Mouse (Mus musculus) kidney, adult 8-10 months (tissue): ENCODE data around the gene Prkcz.

Experiments
- DNase-seq, 2 experiments: peaks; one replicate each; pipeline ENCODE4 v3.0.0; 2022

Prkcz gene

DNA sequence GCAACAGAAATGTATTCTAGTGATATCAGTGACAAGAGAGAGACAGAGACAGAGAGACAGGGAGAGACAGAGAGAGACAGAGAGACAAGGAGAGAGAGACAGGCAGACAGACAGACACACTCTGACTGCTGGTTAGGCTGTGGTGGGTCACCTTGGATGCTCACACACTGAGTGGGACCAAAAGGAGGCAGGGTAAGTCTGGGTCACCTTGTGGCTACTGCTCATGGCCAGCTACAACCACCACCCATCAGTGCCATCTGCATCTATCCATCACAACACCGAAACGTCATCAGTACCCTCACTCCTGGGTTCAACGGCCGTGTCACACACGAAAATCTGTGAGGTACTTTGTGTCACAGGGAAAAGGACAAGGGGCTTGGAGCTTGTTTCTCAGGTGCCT lies 53.6 kb downstream of the Prkcz start:
- no peak for DNase-seq

DNA sequence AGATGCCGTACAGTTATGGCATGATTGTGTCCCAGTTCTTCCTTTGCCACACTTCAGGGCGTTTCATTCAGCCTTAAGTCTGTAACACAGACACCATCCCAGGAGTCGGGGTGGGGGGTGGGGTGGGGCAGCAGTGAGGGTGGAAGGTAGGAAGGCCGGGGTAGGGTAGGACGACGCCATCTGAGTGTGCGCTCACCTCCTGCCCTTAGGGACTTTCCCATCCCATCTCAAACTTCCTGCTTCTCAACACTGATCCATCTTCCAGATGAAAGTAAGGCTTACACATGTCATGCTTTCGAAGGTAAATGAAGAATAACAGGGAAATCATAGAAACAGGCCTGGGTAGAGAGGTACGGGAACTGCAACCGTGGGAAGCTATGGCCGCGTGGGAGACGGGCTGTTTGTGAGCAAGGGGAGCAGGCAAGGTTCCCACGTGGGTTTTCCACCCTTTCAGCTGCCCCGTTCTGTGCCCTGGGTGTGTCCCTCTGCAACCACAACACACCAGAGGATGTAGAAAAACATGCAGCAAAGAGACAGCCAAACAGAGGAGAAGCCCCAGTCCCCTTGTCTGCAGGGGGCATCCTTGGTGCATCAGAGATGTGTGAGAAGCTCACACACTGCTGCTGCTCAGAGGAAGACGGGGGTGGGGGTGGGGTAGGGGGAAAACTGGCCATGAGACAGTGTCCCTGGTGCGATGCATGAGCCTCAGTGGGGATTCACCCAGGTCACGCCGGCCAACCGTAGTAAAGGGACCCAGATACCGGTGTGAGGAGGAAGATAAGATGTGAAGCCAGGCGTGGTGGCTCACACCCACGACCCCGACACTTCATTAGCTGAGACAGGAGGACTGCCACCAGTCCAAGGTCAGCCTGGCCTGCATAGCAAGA lies 54.6 kb downstream of the Prkcz start:
- DNase-seq = no peak

DNA sequence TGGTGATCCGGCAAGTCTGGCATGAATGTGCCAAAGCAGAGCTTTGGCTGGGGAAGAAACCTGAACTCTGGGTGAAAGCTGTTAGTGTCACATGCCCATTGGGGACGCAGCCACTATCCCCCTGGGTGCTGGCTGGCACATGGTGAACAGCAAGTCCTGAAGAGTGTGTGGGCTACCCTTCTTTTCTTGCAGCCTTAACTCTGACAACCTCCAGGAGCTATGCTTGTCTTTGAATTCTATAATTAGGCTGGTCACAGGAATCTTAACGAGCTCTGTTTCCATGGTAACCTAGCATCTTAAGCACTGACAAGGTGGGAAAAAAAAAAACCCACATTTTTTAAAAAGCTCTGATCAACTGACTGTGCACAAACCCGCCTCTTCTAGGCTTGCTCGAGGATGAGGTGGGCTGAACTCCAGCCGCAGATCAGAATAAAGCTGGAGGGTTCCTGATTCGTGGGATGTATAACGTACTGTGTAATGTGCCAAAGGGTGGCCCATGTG lies 55.6 kb downstream of the Prkcz start:
- no peak for DNase-seq

DNA sequence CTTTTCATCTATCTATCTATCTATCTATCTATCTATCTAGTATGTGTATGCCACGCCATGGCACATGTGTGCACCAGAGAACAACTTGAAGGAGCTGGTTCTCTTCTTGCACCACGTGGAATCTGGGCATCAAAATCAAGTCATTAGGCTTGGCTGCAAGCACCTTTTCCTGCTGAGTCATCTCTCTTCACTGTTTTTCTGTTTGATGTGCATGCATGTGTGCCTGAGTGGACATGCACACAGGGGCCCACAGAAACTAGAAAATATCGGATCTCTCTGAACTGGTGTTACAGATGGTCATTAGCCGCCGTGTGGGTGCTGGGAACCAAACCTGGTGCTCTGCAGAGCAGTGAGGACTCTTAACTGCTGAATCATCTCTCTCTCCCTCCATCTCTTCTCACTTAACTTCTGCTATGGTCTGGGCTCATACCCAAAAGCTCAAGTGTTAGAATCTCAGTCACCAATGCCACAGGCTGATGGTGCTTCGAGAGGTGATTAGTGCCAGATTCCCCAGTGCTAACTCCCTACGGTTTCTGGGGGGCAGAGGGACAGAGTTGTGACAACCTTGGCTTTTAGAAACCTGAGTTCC lies 56.6 kb downstream of the Prkcz start:
- no peak for DNase-seq

DNA sequence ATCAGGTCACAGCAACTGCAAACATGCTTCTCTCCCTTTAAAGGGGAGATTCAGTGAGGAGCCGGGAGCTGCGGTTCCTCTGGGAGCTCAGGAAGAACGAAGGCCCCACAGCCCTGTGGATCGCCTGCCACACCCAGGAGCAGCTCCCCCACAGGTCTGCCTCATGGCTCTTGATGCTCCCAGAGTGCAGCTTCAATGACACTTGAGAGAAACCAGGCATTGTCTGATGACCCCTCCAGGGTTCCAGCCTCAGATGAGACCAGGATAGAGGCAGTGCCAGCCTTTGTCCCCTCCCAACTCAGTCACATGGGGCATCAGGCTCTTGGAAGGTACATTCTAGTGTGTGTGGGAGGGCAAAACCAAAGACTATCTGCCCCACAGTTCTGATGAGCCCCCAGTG lies 59.2 kb downstream of the Prkcz start:
- no peak for DNase-seq

DNA sequence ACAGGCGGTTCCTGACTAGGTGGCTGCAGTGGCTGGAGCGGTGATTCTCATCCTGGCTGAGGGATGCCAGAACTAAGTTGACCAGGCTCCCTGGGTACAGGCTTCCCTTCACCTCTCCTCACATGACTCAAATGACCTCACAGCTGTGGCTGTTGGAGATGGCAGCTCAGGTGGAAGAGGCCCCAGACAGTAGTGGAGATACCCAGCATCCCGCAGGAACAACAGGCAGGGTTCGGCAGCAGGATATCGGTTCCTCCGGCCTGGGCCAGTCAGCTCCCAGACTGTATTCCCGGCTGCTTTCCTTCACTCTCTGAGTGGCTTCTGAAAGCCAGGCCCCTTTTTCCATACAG lies 60.1 kb downstream of the Prkcz start:
- no peak for DNase-seq

DNA sequence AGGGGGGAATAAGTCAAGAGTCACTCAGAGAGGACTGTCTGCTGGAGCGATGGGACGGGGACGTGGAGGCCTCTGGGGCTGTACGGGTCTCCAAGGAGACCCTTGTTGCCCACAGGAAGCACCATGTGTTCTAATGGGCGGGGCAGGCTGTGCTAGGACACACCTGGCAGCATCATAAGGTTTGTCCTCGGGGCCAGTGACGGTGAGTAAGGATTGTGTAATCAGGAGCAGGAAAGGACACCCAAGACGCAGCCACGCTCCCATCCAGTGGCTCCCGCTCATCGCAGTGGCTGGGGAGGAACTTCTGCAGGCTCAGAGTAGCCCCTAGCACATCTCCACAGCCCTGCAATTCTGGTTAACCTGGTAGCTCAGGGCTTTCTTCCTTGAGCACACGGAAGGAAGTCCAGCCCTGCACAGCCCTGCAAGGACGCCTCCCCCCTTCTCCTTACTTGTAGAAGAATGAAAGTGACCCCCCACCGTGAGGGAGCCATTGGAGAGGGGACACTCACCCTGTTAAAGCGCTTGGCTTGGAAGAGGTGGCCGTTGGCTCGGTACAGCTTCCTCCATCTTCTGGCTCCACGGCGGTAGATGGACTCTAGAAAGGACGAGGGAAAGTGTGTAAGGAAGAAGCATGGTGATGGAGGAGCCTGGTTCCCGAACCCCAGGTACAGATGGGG lies 60.6 kb downstream of the Prkcz start:
- DNase-seq = no peak

DNA sequence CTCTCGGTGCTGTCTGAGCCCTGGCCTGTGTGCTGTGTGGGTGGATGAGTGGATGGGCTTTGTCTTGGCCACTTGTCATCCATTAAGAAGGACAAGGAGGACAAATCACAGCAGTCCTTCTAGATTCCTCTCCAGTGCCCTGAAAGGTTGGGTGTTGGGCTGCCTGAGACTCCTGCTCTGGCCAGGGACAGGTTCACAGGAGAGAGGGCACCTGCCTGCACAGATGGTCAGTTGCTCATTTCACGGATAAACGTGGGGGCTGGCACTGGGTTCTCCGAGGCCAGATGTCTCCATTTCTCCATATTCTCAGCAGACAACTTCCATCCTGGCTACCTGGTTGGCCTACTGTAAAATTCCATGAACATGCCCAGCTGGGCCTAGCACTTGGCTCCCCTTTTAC lies 62.3 kb downstream of the Prkcz start:
- no peak for DNase-seq

DNA sequence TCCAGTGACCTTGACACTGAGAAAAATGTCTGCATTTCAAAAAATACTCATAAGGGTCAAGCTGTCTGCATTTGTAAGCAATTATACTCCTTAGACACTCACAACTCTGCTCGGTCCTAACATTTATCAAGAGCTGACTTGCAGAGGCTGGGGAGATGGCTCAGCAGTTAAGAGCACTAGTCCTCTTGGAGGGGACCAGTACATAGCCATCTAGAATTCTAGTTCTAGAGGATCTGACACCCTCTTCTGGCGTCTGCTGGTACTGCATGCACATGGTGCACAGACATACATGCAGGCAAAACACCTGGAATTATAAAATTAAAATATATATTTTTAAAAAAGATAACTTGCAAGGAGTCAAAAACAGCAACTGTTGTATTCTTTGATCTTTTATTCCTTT lies 64.1 kb downstream of the Prkcz start:
- peak in 1 of 2 experiments; percentile 47 for DNase-seq

DNA sequence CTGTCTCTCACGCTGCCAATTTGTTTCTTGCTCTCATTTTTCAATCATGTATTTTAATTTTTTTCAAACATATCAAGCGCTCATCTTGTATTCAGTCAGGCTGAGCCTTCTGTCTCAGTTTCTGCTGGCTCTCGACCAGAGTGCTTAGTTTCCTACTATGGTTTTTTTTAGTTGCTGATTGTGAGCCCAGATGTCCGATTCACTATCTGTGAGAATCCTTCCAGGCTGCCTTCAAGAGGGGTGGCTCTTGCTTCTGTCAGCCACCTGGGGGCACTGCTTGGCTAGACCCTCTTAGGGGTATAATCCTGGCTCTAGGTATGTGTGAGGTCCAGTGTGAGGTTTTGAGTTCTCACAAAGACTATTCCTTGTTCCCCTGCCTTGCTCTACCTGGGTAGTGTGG lies 65.2 kb downstream of the Prkcz start:
- DNase-seq = no peak

DNA sequence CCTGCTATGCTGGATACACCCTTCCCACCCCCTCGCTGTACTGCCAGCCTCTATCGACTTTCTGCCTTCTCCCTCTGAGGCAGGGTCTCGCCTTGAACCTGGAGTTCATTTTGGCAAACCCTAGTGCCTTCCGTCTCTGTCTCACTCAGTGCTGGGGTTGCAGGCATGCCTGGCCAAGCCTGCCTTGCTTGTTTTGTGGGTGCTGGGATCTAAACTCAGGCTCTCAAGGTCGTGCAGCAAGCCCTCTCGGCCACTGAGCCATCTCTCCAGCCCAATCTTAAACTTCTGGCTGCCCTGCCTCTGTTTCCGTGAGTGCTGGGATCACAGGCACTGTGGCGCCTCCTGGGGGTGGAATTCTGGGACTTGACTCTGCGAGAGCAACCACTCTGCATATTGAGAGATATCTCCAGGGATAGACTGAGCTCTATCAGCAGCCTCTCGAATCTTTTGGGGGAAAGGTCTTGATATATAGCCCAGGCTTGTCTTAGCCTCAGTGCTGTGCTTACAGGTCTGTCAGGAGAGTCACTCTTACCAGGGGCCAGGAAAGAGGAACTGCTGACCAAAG lies 66.1 kb downstream of the Prkcz start:
- DNase-seq = no peak

DNA sequence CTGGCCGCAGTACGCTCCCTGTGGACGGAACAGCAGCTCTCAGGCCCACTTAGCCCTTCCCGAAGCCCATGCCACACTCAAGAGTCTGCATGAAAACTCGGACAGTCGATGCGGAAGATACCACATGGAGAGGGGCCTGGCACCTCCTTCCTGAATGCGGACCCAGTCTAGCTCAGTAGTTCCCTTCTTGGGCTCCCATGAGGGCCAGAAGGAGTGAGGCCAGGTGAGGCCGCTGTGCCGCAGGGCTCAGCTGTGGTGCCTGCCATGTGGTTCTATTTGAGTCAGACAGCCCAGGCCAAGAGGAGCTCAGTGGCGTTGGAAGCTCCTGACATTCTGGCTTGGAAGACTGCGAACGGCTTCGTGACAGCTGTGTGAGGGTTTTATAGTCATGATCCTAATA lies 66.8 kb downstream of the Prkcz start:
- no peak for DNase-seq

DNA sequence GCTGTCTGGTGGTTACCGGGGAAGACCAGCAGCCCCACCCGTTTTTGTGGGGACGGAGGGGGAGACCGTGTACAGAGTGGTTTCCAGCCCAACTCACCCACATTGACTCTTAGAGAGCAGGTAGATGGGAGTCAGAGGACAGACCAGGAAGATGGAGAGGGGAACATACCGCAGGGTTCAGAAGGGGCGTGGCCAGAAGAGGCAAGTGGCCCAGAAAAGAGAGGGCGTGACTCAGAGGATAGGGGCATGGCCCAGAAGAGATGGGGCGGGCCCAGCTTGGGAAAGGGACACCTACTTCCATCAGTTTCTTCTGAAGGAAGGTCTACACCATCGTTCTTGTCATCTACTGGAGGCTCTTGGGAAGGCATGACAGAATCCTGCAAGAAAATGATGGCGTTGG lies 68.3 kb downstream of the Prkcz start:
- DNase-seq = no peak

DNA sequence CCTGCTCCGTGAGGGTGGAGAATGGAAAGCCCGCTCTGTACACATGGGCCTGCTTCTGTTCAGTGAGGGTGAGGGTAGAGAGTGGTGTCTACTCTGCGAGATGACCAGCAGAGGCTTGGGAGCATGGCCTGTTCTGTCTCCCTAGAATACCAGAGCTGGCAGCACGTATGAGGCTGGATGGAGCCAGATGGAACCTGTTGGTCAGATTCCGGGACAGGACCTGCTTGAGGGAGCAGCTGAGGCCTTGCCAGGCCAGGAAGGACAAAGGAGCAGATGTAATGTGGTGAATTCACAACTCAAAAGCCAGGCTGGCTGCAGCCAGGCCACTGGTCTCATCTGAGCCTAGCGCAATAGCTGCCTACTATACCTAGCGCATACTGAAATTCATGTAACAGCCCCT lies 71.1 kb downstream of the Prkcz start:
- DNase-seq = peak; percentile 31 to 44

DNA sequence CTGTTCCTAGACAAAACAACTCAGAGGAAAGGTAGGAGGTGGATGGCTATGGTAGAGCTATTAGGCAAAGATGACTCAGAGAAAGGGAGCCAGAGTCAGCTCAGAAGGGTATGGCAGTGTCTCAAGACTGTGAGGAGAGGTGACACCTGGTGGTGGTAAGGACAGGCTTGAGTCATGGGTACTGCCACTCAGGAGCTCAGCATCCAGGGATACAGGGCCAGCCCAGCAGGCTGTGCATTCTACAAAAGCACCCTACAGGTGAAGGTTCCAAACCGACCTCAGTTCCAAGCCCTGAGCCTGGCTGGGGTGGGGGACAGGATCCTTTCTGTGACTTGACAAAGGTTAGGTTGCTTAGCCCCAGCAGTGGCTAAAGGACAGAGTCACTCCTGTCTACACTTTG lies 72.6 kb downstream of the Prkcz start:
- no peak for DNase-seq

DNA sequence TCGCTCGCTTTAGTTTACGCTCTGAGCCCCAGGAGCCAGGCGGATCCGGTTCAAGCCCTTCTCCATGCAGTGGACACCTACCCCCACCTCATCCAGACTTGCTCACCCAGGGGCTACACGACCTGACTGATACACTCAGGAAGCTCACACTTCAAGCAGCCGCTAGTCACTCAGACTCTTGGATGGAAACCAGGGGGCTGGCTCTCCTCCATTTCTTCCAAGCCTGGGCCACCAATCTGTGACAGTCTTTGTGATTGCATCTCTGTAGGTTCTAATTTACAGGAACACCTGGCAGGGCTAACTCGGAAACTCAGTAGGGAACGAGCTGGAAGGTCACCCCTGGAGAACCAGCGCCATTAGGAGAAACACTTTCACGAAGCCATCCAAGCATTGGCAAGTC lies 73.4 kb downstream of the Prkcz start:
- no peak for DNase-seq

DNA sequence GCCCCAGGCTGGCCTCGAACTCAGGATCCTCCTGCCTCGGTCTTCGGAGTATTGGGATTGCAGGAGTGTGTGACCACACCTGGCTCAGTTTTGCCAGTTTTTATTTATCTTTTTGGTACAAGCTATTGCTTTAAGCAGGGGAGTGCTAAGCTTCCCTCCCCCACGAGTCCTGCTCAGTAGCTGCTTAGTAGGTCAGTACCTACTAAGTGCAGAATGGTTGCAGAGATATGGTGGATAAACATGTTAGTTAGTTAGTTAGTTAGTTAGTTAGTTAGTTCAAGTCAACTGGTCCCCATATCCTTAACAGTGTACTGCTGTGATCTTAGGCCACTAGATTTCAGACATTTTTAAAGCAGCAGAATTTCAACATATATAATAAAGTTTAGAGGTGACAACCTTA lies 75.1 kb downstream of the Prkcz start:
- no peak for DNase-seq

DNA sequence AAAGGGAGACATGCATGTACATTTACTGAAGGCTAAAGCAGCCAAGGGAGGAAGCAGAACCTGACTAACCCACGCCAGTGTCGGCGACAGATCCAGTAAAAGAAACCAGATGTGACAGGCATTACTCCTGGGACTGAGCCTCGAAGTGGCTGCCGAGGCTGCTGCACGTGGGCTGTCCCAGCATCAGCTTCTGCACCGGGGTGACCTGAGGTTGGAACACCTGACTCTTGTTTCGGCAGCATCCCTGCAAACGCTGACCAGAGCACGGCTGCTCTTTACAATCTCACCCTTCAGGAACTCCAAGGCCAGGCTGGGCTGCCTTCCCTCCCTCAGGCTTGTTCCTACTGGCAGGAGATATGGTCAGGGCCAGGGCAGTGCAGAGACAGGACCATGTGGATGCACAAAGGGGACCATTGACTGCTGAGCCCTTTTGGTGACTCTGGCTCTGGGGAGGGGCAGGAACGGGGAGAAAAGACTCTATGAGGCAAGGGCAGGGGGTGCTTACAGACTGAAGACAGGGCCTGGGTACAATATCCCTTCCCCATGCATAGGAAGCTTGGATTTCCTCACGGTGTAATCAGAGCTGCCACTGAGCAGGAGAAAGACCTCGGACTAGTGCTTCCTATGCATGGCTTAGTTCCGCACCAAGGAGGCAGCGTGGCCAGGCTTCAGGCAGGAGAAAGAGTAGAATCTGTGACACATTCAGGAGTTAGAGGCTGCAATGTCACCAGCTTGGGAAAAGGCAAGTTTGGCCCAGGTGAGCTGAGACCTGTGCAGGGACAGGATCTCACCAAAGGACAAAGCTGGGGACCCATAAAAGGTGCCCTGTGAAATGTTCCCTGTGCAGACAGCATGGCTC lies 76.4 kb downstream of the Prkcz start:
- no peak for DNase-seq

DNA sequence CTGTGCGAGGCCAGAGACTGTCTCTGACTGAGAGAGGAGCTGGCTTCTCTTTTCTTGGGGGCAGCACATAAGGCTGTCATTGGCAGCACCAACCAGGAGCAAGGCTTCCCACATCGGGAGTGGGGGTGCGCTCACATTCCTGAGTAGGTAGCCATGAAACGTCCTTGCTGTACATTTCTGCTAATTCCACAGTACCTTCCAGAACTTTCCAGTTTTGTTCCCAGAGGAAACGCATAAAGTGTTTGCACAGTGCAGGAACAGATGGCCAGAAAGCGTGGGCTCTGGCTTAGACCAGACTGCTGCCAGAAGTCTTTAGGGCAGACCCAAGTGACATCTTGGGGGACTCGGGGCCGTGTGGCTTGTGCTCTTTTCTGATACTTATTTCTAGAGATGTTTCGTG lies 77.6 kb downstream of the Prkcz start:
- no peak for DNase-seq

DNA sequence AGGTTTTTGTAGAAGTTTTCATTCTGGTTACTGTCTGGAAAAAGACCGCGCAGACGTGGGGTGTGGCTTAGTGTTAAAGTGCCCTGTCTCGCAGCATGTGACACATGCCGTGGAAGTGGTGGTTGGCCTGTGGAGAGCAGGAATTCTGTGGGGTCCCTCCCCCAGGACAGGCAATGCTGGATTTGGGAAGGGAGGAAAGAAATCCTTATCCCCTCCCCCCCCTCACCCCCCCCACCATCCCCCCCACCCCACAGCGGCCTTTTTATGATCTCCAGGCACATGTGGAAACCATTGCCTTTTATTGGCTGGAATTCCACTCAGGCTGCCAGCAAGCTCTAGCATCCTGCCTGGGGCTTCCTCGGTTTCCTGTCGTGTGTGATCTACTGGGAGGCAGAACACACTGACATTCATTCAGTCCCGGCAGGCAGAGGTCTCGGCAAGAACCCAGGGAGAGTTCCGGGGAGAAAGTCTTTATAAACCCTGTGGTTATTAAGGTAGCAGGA lies 78.1 kb downstream of the Prkcz start:
- DNase-seq = no peak

DNA sequence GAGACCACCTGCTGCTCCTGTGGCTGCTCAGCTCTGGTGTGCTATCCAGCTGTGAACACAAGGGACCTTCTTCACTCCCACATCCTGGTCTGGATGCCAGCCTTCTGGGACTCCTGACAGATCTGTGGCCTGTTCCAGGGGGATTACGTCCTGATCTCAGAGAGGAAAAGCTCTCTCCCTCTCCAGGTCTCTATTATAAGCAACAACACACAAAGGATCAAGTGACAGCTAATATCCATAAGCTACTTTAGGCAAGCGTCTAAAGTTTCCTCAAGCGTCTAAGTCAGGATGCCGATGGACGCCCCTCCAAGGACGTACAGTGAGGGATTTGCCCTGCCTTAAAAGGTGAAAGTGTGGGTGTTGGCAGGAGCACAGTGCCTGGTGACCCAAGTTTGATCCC lies 78.9 kb downstream of the Prkcz start:
- no peak for DNase-seq

DNA sequence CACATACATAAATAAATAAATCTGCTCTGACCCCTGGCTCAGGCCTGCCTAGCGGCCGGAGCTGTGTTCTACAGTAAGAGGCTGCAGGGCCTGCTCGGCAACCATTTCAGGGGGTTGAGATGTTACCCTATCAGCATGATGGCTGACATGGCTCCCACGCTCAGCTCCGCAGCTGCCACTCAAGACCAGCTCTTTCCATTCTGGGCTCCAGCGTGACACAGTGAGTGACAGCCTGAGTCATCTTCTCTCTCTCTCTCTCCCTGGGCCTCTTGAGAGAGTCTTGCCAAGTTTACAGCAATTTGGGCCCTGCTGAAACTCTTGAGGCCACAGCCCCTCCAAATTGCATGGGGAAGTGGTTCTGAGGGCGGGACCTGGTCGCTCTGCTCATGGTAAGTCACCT lies 79.5 kb downstream of the Prkcz start:
- DNase-seq = no peak

DNA sequence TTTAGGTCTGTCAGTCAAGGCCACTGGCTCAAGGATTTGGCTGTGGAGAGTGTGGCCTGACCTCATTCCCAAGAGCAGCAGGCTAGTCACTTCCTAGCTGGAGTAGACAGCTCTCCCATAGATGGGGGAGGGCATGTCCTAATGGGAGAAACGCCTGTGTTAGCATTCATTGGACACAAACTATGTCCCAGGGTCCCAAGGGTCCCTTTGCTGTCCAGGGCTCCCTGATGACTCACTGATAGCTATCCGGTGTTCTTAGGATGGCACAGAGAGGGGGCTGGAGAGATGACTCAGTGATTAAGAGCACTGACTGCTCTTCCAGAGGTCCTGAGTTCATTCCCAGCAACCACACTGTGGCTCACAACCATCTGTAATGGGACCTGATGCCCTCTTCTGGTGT lies 79.9 kb downstream of the Prkcz start:
- DNase-seq = no peak
